Mouse (Mus musculus) heart, postnatal 0 days (tissue): Measurements from ENCODE around the gene Sap30l.

Experiments used
- CTCF ChIP-seq: IDR thresholded peaks from 2 replicates; pipeline ENCODE4 v1.5.1; 2016; ENCODE audit warnings: antibody characterized with exemption, control low read depth, low read depth
- EP300 ChIP-seq: IDR thresholded peaks from 2 replicates; pipeline ENCODE4 v1.6.1; 2016; ENCODE audit warnings: antibody characterized with exemption, low read depth

DNA sequence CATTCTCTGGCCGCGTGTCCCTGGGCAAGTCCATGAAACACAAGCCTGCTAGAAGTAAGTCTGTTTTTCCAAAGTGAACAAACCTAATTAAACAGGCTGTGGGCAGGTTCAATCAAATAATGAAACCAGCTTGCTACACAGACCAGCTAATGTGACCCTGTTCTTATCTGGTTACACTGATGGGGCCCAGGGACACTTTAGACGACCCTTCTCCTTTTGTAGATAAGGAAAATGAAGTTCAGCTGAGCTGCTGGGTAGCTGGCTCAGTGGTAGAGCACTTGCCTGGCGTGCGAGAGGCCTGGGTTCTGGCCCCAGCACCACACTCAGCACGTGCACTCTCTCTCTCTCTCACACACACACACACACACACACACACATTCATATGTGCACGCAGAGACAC, 22.3 kb downstream of the Sap30l start:
- TF ChIP-seq EP300 (no peak), CTCF (no peak)
